Mouse (Mus musculus): Measurements from ENCODE around the gene Mrps24. TPM values are rescaled to one million over a fixed set of nuclear protein-coding genes. Genes with fewer than 3 reads are reported as not detected.

Gene Mrps24
- polyA plus RNA-seq, 1 experiment, result 272 TPM

- Histone ChIP-seq H3K27me3 (replicated peaks; ENCODE audit: control insufficient read depth, insufficient read depth, low read length) (no peaks in the 10 kb centered on the region), H3K36me3 (ENCODE audit: control insufficient read depth, insufficient read depth, low read length) (no peaks in the 10 kb centered on the region), H3K27ac (ENCODE audit: insufficient read depth, low read depth, low read length) (no peak overlapping the region), H3K4me1 (ENCODE audit: control insufficient read depth, insufficient read depth, low read length) (no peaks in the 10 kb centered on the region), H3K4me3 (ENCODE audit: insufficient read depth, low read depth, low read length) (no peak overlapping the region)
- peak; percentile 64 for TF ChIP-seq CTCF (conservative IDR thresholded peaks at IDR 0.05; ENCODE audit: insufficient read depth, insufficient read length, low read depth, low read length)
- TF ChIP-seq POLR2A (IDR thresholded peaks at IDR 0.05; ENCODE audit: low read depth, low read length), result no peak
- WGBS, result 42% methylated on average over 7 of the region's 7 CpGs
- DNase-seq, result peak; percentile 55
Measured at GRCm38 (mm10) chr11:5691775-5692174, 23.7 kb downstream of the Mrps24 start.

DNA sequence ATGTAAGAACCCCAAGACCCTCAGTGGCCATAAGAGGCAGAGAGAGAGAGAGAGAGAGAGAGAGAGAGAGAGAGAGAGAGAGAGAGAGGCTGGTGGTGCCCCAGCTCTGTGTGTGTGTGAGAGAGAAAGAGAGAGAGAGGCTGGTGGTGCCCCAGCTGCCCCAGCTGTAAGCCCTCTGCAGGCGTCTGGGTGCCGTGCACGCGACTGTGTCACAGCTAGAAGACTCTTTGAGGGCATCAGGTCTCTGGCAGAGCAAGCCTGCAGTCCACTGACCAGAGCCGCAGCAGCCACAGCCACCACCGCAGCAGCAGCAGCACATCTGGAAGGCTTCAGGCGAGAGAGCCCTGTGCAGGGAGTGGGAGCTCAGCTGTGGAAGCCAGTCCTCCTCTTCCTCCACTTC is 31.2 kb downstream of the Mrps24 start:
- no peak for DNase-seq
- no peak overlapping the region for H3K27ac ChIP-seq (ENCODE audit: insufficient read depth, low read depth, low read length)
- no peaks in the 10 kb centered on the region for H3K4me1 ChIP-seq (ENCODE audit: control insufficient read depth, insufficient read depth, low read length)
- WGBS, result 35% methylated on average over 7 of the region's 7 CpGs
- TF ChIP-seq POLR2A (IDR thresholded peaks at IDR 0.05; ENCODE audit: low read depth, low read length), result no peak
- no peak for TF ChIP-seq CTCF (conservative IDR thresholded peaks at IDR 0.05; ENCODE audit: insufficient read depth, insufficient read length, low read depth, low read length)
- no peaks in the 10 kb centered on the region for H3K27me3 ChIP-seq (replicated peaks; ENCODE audit: control insufficient read depth, insufficient read depth, low read length)
- H3K36me3 ChIP-seq (ENCODE audit: control insufficient read depth, insufficient read depth, low read length), result no peaks in the 10 kb centered on the region
- no peak overlapping the region for H3K4me3 ChIP-seq (ENCODE audit: insufficient read depth, low read depth, low read length)

- no peaks in the 10 kb centered on the region for H3K27me3 ChIP-seq (replicated peaks; ENCODE audit: control insufficient read depth, insufficient read depth, low read length)
- no peaks in the 10 kb centered on the region for H3K36me3 ChIP-seq (ENCODE audit: control insufficient read depth, insufficient read depth, low read length)
- no peaks in the 10 kb centered on the region for H3K4me1 ChIP-seq (ENCODE audit: control insufficient read depth, insufficient read depth, low read length)
- no peak overlapping the region for H3K27ac ChIP-seq (ENCODE audit: insufficient read depth, low read depth, low read length)
- TF ChIP-seq POLR2A (IDR thresholded peaks at IDR 0.05; ENCODE audit: low read depth, low read length) (no peak), CTCF (conservative IDR thresholded peaks at IDR 0.05; ENCODE audit: insufficient read depth, insufficient read length, low read depth, low read length) (no peak)
- WGBS, result 64% methylated on average over 6 of the region's 6 CpGs
- no peak overlapping the region for H3K4me3 ChIP-seq (ENCODE audit: insufficient read depth, low read depth, low read length)
- no peak for DNase-seq
Measured at GRCm38 (mm10) chr11:5682541-5682940, 32.9 kb downstream of the Mrps24 start.

Other genes with a start within 250 kb of the Mrps24 start
- gene Xbp1, start 195.0 kb downstream of the Mrps24 start, polyA plus RNA-seq (2012; rRNA removed), result 99.8 and 102 TPM in 2 replicates
- 7.8 and 9.4 TPM in 2 replicates for gene Ccdc117, start 173.5 kb downstream of the Mrps24 start, polyA plus RNA-seq (2012; rRNA removed)
- 0.03 and 0.10 TPM in 2 replicates for gene Ankrd36, start 146.0 kb downstream of the Mrps24 start, polyA plus RNA-seq (2012; rRNA removed)
- gene Urgcp, start 46.7 kb upstream of the Mrps24 start, polyA plus RNA-seq (2012; rRNA removed), result 31.5 and 32.2 TPM in 2 replicates
- 49.6 and 52.5 TPM in 2 replicates for gene Dbnl, start 72.8 kb upstream of the Mrps24 start, polyA plus RNA-seq (2012; rRNA removed)
- gene Pgam2, start 88.1 kb upstream of the Mrps24 start, polyA plus RNA-seq (2012; rRNA removed), result 113 and 157 TPM in 2 replicates
- gene Polm, start 122.3 kb upstream of the Mrps24 start, polyA plus RNA-seq (2012; rRNA removed), result 14.7 and 19.5 TPM in 2 replicates
- gene Aebp1, start 146.3 kb upstream of the Mrps24 start, polyA plus RNA-seq (2012; rRNA removed), result 91.4 and 96.7 TPM in 2 replicates
- gene Pold2, start 162.6 kb upstream of the Mrps24 start, polyA plus RNA-seq (2012; rRNA removed), result 50.2 and 70.7 TPM in 2 replicates
- gene Myl7, start 183.1 kb upstream of the Mrps24 start, polyA plus RNA-seq (2012; rRNA removed), result 5.1 and 5.3 TPM in 2 replicates
- 0.16 and 0.43 TPM in 2 replicates for gene Gck, start 234.4 kb upstream of the Mrps24 start, polyA plus RNA-seq (2012; rRNA removed)
- 54.1 and 60.4 TPM in 2 replicates for gene Ykt6, start 240.0 kb upstream of the Mrps24 start, polyA plus RNA-seq (2012; rRNA removed)

All from kidney, adult 2 months (tissue).